Mouse (Mus musculus): Measurements from ENCODE around the gene Pla1a. TPM values are rescaled to one million over a fixed set of nuclear protein-coding genes. Genes with fewer than 3 reads are reported as not detected.
"Not testable (repeated sequence)": the region's sequence is repeated elsewhere in the genome, so short reads cannot be mapped to it uniquely, and the experiment has no call there.

The Pla1a gene
- polyA plus RNA-seq, 1 experiment = 4.7 TPM

DNA sequence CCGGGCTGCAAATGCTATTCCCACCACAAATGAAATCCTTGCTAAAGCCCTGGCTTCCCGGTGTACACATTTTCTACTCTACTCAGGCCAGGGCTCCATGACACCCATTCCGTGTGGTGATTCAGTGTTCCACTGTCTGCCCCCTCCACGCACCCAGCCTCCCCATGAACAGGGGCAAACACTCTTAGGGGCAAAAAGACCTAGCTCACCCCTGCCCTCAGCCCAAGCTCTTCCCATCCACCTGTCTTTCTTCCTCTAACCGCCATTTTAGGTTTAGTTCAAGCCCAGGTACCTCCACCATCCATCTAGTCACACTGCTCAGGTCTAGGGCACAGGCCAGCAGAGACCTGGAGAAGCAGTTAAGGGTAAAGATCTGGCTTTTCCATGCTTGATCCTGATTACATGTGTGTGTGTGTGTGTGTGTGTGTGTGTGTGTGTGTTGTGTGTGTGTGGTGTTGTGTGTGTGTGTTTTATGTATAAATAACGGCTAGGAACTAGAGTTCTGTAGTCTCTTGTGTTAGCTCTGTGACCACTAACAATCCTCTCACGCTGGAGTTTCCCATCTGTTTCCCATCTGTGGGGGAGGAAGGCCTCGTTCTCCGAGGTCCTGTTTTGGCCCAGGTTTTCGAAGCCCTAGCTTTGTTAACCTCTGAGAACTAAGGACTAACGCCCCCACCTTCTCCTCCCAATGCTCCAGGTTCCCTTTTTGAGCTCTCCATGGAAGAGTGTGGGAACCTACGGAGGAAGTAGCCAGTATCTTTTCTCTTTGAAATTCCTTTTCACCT is 18.7 kb upstream of the Pla1a start:
- peaks cover 15% of the 10 kb centered on the region for H3K4me1 ChIP-seq (ENCODE audit: control insufficient read depth, insufficient read depth, low read length)
- H3K27me3 ChIP-seq (ENCODE audit: control insufficient read depth, insufficient read depth, low read length) = no peaks in the 10 kb centered on the region
- peak overlapping the region; percentile 98 for H3K4me3 ChIP-seq (ENCODE audit: control insufficient read depth, low read depth, low read length)
- peaks cover 2% of the 10 kb centered on the region for H3K36me3 ChIP-seq (ENCODE audit: control insufficient read depth, insufficient read depth, low read length)
- no peak for TF ChIP-seq POLR2A (IDR thresholded peaks at IDR 0.05; ENCODE audit: control insufficient read depth, low read depth, low read length)
- peak overlapping the region; percentile 99 for H3K27ac ChIP-seq (ENCODE audit: control insufficient read depth, insufficient read depth, low read depth, low read length)

DNA sequence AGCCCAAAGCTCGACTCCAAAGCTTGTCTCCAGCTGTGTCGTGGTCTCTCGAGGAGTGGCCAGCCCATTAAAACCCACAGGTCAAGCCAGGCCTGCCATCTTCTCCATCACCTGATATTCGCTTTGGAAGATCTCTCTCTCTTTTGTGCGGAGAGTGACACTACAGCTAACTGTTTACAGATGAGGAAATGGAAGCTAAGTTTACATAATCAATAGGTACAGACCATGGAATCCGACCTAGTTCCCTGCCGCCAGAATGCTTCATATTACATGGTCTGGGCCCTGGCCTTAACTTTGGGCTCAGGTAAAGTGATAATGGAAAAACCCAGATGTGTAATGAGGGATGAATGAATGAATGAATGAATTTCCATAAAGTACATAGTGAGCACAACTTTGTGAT is 17.8 kb upstream of the Pla1a start:
- TF ChIP-seq CTCF (IDR thresholded peaks at IDR 0.05; ENCODE audit: control insufficient read depth, insufficient read depth, insufficient replicate concordance, low read depth, low read length) (no peak), POLR2A (IDR thresholded peaks at IDR 0.05; ENCODE audit: control insufficient read depth, low read depth, low read length) (no peak)
- Histone ChIP-seq H3K27ac (ENCODE audit: control insufficient read depth, insufficient read depth, low read depth, low read length) (no peak overlapping the region), H3K27me3 (ENCODE audit: control insufficient read depth, insufficient read depth, low read length) (no peaks in the 10 kb centered on the region), H3K4me3 (ENCODE audit: control insufficient read depth, low read depth, low read length) (no peak overlapping the region), H3K4me1 (ENCODE audit: control insufficient read depth, insufficient read depth, low read length) (peaks cover 15% of the 10 kb centered on the region), H3K36me3 (ENCODE audit: control insufficient read depth, insufficient read depth, low read length) (peaks cover 3% of the 10 kb centered on the region)

DNA sequence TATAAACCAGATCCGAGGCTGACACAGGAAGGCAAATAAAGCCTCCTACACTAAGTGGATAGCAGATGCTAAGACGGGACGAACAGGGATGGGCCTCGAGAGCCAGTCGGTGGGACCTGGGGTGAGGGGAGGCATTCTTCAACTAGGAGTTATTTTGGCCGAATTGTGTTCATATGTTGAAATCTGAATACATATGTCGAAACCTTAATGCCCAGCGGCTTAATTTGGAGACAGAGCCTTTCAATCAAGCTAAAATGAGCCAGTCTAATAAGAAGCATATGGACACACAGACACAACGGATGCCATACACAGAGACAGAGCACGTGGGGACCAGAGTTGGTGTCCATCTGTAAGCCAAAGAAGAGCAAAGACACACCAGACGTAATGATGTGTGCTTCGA is 15.5 kb upstream of the Pla1a start:
- Histone ChIP-seq H3K36me3 (ENCODE audit: control insufficient read depth, insufficient read depth, low read length) (peaks cover 4% of the 10 kb centered on the region), H3K27me3 (ENCODE audit: control insufficient read depth, insufficient read depth, low read length) (no peaks in the 10 kb centered on the region), H3K4me1 (ENCODE audit: control insufficient read depth, insufficient read depth, low read length) (peaks cover 7% of the 10 kb centered on the region), H3K27ac (ENCODE audit: control insufficient read depth, insufficient read depth, low read depth, low read length) (no peak overlapping the region), H3K4me3 (ENCODE audit: control insufficient read depth, low read depth, low read length) (no peak overlapping the region)
- TF ChIP-seq POLR2A (IDR thresholded peaks at IDR 0.05; ENCODE audit: control insufficient read depth, low read depth, low read length) = no peak
- TF ChIP-seq CTCF (IDR thresholded peaks at IDR 0.05; ENCODE audit: control insufficient read depth, insufficient read depth, insufficient replicate concordance, low read depth, low read length) = no peak

DNA sequence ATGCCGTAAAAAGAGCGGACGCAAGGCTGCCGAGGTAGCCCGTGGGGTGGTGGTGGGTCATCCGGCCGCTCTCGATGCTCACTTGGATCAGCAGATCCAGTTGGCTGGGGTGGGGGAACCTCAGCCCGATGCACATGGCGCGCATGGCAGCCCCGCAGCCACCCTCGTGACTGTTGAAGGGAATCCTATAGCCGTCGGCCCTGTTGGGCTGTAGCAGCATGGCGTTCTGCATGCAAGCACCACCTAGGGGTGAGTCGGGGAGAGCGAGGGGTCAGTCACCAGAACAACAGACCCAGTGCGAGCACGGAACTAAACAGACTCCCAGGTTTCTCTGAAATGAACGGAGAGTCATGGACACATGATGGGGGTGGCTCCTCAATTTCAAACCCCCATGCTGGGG is 14.4 kb upstream of the Pla1a start:
- H3K4me3 ChIP-seq (ENCODE audit: control insufficient read depth, low read depth, low read length) = no peak overlapping the region
- peaks cover 7% of the 10 kb centered on the region for H3K4me1 ChIP-seq (ENCODE audit: control insufficient read depth, insufficient read depth, low read length)
- H3K27me3 ChIP-seq (ENCODE audit: control insufficient read depth, insufficient read depth, low read length) = no peaks in the 10 kb centered on the region
- TF ChIP-seq POLR2A (IDR thresholded peaks at IDR 0.05; ENCODE audit: control insufficient read depth, low read depth, low read length) = no peak
- no peak for TF ChIP-seq CTCF (IDR thresholded peaks at IDR 0.05; ENCODE audit: control insufficient read depth, insufficient read depth, insufficient replicate concordance, low read depth, low read length)
- no peak overlapping the region for H3K27ac ChIP-seq (ENCODE audit: control insufficient read depth, insufficient read depth, low read depth, low read length)
- peaks cover 4% of the 10 kb centered on the region for H3K36me3 ChIP-seq (ENCODE audit: control insufficient read depth, insufficient read depth, low read length)

DNA sequence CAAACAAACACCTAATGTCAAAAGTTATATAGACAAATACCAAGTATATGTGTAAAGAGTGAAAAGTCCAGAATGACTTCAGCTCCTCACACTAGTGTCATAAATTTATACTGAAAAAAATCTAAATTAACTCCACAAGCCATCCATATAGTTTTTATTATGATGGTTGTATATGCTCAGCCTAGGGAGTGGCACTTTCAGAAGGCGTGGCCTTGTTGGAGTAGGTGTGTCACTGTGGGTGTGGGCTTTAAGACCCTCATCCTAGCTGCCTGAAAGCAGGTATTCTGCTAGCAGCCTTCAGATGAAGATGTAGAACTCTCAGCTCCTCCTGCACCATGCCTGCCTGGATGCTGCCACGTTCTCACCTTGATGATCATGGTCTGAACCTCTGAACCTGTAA is 13.2 kb upstream of the Pla1a start:
- H3K36me3 ChIP-seq (ENCODE audit: control insufficient read depth, insufficient read depth, low read length); H3K27ac ChIP-seq (ENCODE audit: control insufficient read depth, insufficient read depth, low read depth, low read length); H3K27me3 ChIP-seq (ENCODE audit: control insufficient read depth, insufficient read depth, low read length); H3K4me1 ChIP-seq (ENCODE audit: control insufficient read depth, insufficient read depth, low read length); H3K4me3 ChIP-seq (ENCODE audit: control insufficient read depth, low read depth, low read length): not testable (repeated sequence)

DNA sequence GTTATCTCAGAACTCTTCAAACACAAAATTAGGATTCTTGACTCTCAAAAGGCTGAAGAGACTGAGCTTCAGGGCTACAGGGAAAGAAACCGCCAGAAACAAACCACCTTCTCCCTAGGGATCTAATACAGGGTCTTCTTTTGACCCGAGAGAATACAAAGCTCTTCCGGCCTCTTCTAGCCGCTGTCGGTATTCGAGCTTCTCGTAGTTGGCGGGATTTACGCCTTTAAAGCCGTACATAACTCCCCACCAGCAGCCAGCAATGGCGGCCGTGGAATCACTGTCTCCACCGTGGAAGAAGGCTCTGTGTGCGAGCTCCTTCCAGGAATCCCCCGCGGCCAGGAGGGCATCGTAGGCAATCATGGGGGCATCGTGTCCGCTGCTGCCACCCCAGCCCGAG is 12.6 kb upstream of the Pla1a start:
- TF ChIP-seq CTCF (IDR thresholded peaks at IDR 0.05; ENCODE audit: control insufficient read depth, insufficient read depth, insufficient replicate concordance, low read depth, low read length) = no peak
- no peak for TF ChIP-seq POLR2A (IDR thresholded peaks at IDR 0.05; ENCODE audit: control insufficient read depth, low read depth, low read length)
- no peak overlapping the region for H3K4me3 ChIP-seq (ENCODE audit: control insufficient read depth, low read depth, low read length)
- no peak overlapping the region for H3K27ac ChIP-seq (ENCODE audit: control insufficient read depth, insufficient read depth, low read depth, low read length)
- H3K4me1 ChIP-seq (ENCODE audit: control insufficient read depth, insufficient read depth, low read length) = no peaks in the 10 kb centered on the region
- peaks cover 4% of the 10 kb centered on the region for H3K36me3 ChIP-seq (ENCODE audit: control insufficient read depth, insufficient read depth, low read length)
- H3K27me3 ChIP-seq (ENCODE audit: control insufficient read depth, insufficient read depth, low read length) = no peaks in the 10 kb centered on the region

DNA sequence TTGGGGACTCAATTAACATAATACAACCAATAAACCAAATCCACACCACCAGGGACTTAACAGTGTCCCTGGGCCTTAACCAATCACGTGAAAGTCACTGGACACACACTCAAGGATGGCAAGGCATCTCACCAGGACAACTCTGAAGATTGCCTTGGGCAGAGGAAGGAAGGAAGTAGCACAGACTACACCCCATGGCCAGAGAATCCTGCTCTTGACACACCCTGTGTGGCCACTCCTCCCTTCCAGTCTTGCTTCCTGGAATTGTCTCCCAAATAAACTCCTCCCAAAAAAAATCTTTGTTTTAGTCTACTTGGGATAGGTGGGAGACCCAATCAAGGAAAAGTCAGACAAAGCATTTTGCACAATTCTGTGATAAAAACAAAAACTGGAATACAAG is 12.1 kb upstream of the Pla1a start:
- no peak overlapping the region for H3K4me3 ChIP-seq (ENCODE audit: control insufficient read depth, low read depth, low read length)
- no peak for TF ChIP-seq CTCF (IDR thresholded peaks at IDR 0.05; ENCODE audit: control insufficient read depth, insufficient read depth, insufficient replicate concordance, low read depth, low read length)
- TF ChIP-seq POLR2A (IDR thresholded peaks at IDR 0.05; ENCODE audit: control insufficient read depth, low read depth, low read length) = no peak
- no peaks in the 10 kb centered on the region for H3K4me1 ChIP-seq (ENCODE audit: control insufficient read depth, insufficient read depth, low read length)
- no peaks in the 10 kb centered on the region for H3K27me3 ChIP-seq (ENCODE audit: control insufficient read depth, insufficient read depth, low read length)
- no peak overlapping the region for H3K27ac ChIP-seq (ENCODE audit: control insufficient read depth, insufficient read depth, low read depth, low read length)
- H3K36me3 ChIP-seq (ENCODE audit: control insufficient read depth, insufficient read depth, low read length) = peaks cover 4% of the 10 kb centered on the region
